Mouse (Mus musculus) cerebellum, adult 11 months (tissue): ENCODE measurements around the gene Cnksr3.

Experiments used
- DNase-seq: peaks from one replicate; pipeline ENCODE4 v3.0.0; 2022

Gene Cnksr3

DNA sequence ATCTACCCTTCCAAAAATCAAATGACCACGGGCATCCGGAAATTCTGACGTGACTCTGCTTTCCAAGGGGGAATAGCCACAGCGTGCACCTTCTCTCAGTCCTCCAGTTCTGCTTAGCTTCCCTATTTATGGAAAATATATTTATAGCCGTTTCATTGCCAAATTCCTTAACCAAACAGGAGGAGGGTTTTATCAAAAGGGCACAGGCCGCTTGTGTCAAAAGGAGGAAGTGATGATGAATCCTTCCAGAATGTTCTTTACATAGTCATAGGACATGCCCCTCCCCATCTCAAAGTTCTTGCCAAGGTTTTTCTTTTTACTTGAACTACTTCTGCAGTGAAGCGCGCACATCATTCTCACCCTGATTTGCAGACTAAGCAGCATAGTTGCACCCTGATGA, 69.8 kb downstream of the Cnksr3 start:
- no peak for DNase-seq

DNA sequence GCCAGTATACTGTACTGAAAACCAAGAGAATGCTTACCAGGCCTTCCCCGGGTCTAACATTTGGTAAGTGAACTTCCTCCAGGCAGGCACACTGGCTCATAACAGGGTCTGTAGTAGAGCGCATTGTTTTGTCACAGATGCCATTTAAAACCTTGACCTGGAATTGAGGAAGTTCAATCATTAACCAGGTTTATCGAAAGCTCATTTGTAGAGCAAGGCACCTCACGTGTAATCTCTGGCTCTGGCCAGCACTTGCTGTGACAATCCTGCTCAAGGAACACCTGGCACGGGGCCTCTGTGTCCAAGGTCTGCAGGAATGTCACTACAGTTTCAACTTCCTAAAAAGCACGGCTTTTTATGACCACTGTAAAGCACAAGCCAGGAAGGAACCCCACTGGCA, 71.8 kb downstream of the Cnksr3 start:
- no peak for DNase-seq

DNA sequence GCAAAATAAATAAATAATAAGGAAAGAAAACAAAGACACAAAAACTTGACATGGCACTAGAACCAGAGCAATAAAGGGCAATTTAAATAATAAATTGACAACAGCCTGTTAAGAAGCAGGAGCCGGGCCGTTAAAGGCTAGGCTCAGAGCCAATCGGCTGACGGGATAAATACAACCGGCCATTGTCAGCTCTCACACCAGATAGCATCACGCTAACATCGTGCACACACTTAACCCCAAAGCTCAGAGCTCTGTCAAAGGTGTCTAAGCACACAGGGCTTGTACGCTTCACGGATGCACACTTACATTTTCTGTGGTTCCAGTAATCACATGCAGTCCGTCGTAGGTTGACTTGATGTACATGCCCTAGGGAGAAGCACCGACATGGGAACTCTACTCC, 74.0 kb downstream of the Cnksr3 start:
- DNase-seq = no peak

DNA sequence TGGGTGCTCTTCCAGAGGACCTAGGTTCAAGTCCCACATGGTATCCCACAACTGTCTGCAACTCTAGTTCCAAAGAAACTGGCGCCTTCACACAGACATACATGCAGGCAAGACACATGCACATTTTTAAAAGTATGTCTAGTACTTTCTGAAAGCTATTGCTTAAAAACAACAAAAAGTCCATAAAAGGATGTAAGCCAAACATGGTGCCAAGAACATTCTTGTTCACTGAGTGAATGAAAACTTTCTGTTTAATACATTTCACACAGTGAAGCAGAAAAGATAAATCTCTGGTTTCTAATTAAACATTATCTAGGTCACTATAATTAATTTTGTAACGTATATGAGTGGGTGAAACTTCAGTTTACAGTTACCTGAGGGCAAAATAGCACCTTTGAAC, 76.3 kb downstream of the Cnksr3 start:
- DNase-seq = no peak

- DNase-seq = no peak
Measured at GRCm38 (mm10) chr10:7133005-7133404, 79.0 kb downstream of the Cnksr3 start.

DNA sequence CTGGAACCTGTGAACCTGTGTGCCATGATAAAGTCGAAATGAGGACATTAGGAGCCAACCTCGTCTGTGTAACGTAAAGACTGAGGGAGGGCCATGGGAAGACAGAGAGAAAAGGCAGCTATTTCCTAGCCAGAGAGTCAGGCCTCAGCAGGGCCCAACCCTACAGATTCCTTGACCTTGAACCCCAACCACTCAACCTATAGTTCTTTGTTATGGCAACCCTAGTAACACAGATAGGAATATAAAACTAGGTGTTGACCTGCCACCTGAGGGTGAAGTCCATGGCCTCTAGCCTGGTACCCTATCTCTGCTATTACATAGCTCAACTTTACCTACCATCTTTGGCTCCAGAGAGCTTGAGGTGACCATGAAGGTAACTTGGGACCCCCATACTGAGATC, 80.6 kb downstream of the Cnksr3 start:
- no peak for DNase-seq

- DNase-seq = no peak
Measured at GRCm38 (mm10) chr10:7127828-7128227, 84.2 kb downstream of the Cnksr3 start.

DNA sequence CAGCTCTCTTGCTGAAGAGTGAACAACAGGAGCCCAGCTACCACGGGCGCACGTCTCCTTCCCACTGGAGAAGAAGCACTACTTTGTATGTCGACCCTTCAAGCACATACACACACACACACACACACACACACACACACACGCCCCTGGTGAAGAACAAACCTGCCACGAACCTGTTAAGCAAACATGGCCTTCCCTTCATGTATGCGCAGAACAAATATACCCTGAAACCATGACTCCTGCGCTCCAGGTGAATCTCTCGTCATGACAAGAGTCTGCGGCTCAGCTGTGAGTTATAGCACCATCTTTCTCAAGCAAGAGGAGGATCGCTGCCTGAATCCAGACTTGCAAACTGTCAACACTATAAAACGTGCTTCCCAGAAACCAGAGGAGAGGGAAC, 85.2 kb downstream of the Cnksr3 start:
- DNase-seq = no peak

DNA sequence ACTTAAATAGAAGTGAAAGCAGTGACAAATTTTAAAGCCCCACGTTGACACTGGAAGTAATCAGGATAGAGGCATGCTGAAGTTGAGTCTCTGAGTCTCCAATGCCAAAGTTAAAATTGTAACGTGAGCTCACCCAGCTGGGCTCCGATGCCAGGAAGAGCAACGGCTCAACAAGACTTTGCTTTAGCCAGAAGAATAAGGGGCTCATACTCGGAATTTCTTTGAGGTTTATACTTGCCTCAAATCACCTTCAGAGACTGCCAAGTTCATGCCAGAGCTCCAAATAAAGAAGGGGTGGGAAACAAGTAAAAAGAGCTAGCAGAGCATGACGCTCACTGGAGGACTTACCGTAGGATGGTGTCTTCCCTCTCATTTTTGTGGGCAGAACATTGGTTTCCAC, 85.8 kb downstream of the Cnksr3 start:
- no peak for DNase-seq

DNA sequence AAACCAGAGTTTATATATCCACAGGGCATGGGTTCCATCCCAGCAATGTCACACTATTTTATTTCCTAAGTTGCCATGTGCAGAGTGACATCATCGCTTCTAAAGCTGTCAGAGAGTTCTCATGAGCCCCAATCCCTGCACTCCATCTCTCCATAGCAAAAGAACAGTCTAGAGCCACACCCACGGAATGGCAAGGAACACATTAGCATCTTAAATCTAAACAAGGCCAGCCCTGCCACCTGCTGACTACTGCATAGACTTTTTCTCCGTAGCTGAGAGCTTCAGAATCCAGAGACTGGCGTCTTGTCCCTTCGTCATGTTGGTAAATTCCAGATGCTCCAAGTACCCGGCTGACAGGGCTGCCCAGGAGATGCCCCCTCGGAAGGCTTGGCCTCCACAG, 87.0 kb downstream of the Cnksr3 start:
- no peak for DNase-seq

GRCm38 (mm10) chr10:7122294-7122693, 89.7 kb downstream of the Cnksr3 start:
- no peak for DNase-seq

- peak; percentile 66 for DNase-seq
Measured at GRCm38 (mm10) chr10:7120206-7120605, 91.8 kb downstream of the Cnksr3 start.

DNA sequence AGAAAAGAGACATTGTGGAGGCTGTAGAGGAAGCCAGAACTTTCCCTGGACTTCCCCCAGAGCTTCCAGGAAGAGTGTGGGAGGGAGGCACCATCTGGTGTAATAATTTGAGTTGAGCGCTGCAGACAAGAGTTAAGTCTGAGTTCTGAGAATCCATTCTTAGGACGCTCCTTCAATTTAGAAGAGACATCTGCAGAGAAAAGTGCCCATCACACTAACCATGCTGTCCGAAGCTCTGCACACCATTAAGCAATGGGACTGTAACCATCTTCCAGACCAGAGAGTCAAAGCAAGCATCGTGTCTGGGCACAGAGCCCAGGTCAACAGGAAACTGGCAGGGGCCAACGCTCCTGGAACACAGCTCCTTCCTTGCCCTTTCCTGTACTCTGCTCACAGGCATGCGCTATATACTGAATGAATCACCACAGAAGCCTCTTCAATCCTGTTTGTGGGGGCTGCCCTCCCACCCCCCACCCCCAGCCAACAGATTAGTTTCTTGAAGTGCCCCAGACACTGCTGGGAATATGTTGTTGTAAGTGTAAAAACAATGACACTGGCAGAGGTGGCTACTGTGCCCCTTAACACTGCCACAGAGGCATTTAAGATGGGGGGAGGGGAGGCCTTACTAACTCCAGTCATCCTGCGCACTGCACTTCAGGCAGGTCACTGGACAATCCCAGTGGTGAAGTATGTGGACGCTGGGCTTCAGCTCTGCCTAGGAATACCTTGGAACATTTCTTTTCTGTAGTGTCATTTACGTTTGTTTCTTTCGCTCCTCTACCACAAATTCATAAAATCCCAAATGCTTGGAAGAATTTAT, 93.6 kb downstream of the Cnksr3 start:
- DNase-seq = peak; percentile 90

DNA sequence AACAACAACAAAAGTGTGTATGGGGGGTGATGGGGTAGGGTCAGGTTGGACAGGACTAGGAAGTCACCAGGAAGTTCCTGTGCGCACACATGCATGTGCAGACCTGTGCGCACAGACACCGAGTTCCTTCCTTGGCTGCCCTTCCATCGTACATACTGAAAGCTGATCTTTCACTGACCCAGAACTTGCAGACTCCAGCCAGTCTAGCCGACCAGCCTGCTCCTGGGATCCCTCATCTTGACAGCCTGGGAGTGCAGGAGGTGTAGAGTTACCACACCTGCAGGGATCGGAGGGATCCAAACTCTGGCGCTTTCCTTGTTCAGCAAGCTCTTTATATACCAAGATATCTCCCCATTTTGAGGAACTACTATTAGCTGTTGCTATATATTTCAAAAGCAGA, 94.3 kb downstream of the Cnksr3 start:
- no peak for DNase-seq

DNA sequence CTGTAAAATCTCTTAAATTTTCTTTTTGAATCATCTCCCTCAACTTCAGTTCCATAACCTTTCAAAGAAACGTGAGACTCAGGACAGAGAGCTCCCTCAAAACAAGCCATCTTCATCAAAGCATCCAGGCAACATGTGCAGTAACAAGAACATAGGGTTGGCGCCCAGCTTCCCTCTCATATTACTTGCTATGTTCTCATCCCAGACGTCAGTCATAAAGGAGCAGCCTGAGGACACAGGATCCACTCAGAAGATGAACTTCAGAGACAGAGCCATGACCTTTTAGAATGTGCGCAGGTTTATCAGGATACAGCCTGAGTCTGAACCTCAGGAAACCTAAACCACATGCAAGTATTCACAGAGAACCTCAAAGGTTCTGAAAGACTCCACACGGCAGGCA, 97.2 kb downstream of the Cnksr3 start:
- no peak for DNase-seq

GRCm38 (mm10) chr10:7113747-7114146, 98.3 kb downstream of the Cnksr3 start:
- no peak for DNase-seq

GRCm38 (mm10) chr10:7113144-7113543, 98.9 kb downstream of the Cnksr3 start:
- DNase-seq = no peak

DNA sequence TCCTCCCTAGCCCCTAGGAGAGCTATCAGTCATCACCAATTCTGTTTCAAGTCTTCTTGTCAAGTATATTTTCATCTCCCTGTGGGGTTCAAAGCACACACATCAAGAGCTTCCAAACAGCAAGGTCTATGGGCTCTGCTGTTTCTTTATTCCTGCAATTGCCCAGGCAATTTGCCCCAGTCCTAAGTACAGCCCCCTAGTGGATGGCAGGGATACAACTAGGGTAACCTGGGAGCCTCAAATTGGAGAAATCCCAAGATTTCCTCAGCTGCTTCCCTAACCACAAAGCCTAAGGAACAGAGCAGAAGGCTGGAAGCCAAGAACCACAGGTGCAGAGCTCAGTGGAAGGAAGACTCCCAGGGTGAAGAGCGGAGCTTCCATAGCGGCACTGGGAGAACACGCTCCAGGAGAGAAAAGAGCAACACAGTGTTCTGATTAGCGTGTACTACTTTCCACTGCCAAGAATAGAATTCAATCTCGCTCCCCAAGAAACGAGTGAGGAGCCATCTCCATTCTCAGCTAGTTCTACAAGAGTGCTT, 100.5 kb downstream of the Cnksr3 start:
- peak; percentile 79 for DNase-seq

DNA sequence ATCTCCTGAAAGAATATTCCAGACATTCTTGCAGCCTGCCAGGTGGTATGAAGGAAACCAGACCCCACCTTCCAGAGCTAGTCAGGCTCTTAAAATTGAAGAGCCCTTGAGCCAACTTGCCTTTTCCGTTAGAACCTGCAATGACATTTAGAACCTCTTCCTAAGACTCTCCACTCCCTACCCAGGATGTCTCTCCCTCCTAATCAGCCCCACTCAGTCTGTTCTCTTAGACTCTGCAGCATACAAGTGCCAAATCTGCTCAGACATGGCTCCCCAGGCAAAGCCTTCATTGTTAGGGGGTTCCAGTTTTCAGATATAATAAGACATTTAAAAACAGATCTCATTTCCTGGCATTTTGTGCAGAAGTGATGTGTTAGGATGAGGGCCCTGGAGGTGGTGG, 108.2 kb downstream of the Cnksr3 start:
- DNase-seq = no peak

- no peak for DNase-seq
Measured at GRCm38 (mm10) chr10:7077971-7078370, 134.1 kb downstream of the Cnksr3 start.

DNA sequence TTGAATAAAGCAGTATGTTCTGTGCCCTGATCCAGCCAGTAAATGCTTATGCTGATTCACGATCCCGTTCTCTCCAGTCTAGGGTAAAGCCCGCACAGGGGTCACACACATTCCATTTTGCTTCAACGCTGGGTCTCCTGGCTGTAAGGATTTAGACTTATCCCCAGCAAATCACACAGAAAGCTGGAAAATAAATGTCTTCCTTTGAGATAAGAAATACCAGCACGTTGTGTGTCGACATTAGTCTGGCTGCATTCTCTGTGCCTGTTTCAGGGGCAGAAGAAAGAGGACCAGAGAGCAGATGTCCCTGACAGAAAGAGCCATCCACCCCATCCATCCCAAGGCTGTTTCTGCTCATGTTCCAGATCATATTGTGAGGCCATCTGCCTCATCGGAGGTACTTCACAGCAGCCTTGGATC, 134.6 kb downstream of the Cnksr3 start:
- peak; percentile 82 for DNase-seq

DNA sequence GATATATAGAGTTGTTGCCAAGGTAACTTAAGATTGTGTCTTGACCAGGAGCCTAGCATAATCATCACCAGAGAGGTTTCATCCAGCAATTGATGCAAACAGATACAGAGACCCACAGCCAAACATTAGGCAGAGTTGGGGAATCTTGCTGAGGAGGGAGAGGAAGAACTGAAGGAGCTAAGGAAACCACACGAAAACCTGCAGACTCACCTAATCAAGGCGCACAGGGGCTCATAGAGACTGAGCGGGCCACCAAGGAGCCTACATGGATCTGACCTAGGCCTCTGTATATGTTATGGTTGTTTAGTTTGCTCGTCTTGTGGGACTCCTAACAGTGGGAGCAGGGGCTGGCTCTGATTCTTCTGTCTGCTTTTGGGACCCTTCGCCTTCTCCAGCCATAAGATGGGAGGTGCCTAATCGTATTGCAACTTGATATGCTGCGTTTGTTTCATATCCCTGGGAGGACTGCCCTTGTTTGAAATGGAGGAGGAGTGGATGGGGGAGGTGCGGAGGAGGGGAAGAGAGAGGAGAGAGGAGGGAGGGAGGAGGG, 135.3 kb downstream of the Cnksr3 start:
- peak; percentile 70 for DNase-seq

DNA sequence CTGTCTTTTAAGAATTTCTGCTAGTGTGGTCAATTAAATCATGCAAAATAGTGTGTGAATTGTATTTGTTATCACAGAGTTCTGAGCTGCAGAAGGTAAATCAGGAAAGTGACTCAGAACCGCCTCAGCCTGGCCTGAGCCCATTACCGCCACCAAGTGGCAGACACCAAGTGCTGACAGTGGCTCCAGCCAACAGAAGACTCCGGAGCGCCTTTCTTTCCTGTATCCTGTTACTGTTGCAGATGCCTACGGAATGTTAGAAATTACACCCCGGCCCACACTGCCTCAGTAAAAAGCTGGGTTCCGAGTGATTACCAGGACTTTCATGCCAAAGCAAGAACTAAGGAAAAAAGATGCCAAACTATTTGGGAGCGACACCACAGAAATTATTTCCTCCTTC, 135.8 kb downstream of the Cnksr3 start:
- peak; percentile 86 for DNase-seq

- no peak for DNase-seq
Measured at GRCm38 (mm10) chr10:7075661-7076060, 136.4 kb downstream of the Cnksr3 start.

DNA sequence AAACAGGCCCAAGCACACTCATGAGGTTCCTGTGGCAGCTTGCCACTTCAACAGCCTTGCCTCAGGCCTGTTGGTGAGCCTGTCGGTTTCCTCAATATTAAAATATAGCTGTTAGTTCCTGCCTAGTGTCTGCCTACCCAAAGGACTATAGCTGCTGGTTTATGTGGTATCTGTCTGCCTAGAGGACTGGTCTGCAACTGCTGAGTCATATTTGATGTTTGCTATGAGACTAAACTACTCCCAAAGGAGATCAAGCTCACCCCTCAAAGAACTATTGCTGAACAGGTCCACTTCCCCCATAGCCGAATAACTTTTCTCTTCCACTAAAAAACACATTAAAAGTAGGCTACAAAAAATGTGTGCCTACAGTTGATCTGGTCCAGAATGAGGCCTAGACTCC, 137.8 kb downstream of the Cnksr3 start:
- no peak for DNase-seq
